Mouse (Mus musculus) lung, postnatal 25 days (tissue): ENCODE measurements around the gene Cdh23.

Experiments used
- DNase-seq: peaks from one replicate; pipeline ENCODE4 v3.0.0; 2022; ENCODE audit warnings: low spot score

Cdh23 gene

DNA sequence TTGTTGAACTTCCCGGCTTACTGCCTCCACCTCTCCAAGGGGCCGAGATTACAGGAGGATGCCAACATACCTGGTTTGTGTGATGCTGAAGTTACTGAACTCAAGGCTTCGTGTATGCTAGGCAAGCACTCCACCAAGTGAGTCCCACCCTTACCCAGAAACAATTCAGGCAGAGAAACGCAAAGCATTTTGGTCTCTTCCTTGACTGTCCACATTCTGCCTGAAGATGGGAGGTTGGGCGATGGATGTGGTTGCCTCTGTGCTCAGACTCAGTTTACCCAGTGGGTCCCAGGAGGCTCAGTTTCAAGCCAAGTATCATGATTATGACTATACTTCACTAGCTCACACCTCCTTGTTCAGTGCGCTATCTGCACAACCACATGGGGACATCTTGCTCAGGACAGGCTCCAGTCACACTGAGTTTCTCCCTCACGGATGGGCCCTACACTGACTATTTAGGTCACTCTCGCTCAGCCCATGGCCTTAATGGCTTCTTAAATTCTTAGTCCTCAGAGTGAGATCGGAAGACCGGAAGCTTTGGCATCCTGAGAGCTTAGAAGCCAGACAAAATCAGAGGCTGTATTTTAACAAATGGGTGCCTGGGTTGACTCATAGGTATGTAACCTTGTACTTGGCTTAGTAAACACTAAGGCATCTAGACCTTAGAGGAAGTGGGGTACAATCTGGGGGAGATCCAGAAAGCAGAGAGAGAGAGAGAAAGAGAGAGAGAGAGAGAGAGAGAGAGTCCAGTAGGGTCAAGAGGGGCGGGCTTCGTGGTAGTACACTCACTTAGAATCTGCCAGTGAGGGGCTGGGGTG lies 118.2 kb downstream of the Cdh23 start:
- no peak for DNase-seq

DNA sequence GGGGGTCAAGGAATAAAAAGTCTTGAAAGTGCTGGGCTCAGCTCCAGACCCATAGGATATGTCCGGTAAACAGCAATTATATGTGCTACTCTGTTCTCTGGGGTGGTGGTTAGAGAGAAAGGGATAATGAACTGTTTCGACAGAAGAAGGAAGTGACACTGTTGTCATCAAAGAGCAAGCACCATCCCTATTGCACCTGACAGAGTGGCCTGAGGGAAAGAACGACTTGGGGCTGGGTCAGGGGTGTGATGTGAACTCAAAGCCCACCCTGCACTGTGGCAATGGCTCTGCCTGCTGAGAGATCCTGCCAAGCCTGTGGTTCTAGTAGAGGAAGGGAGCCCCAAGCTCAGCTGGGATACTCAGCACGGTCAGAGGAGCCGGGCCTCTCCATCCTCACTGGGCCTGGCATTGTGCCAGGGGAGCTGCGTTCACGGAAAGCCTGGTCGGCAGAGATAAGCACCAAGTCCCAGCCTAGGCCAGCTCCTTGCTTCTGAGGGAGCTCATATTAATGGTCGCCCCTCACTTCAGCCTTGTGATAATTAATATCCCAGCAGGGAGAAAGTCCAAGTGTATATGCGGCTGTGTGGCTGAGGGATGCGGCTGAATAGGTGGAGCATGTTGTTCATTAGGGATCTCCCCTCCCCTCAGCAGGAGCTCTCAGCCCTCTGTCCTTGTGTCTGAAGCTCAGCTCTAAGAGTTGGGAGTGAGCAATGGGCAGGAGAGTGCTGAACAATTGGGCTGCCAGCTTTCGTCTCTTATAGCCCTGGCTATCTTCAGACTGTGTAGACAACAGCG lies 119.0 kb downstream of the Cdh23 start:
- DNase-seq, result peak; percentile 70

DNA sequence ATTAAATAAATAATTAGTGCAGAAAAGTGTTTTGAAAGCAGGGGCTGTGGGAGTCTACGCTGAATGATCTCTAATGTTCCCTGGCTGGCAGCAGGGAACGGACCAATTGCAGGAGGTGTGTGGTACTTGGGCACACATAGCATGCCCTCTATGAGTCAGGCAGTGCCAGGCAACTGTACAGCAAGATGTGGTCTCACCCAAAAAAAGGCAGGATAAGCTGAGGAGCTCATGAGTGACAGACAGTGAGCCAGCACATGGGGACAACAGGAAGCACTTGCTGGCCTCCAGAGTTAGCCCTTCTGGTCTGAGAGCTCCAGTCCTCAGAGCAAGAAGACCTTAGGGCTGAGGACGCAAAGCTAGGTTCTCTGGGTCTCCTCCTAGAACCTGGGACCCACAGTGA lies 121.4 kb downstream of the Cdh23 start:
- no peak for DNase-seq

DNA sequence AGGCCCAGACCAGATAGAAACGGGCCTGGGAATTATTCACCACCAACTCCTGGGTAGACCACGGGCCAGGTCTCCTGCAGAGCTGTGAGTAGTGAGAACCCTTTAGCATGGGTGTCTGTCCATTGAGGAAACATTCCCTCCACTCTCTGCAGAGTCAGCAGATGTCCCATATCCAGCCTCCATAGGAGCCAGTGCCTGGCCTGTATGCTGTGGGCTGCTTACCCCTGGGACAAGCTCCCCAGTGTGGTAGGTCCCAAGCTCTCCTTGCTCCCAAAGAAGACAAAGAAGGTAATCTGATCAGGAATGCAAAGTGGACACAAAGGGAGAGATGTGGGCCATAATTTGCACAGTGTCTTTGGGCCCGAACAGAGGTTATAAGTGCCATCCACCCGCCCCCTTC lies 124.8 kb downstream of the Cdh23 start:
- no peak for DNase-seq

DNA sequence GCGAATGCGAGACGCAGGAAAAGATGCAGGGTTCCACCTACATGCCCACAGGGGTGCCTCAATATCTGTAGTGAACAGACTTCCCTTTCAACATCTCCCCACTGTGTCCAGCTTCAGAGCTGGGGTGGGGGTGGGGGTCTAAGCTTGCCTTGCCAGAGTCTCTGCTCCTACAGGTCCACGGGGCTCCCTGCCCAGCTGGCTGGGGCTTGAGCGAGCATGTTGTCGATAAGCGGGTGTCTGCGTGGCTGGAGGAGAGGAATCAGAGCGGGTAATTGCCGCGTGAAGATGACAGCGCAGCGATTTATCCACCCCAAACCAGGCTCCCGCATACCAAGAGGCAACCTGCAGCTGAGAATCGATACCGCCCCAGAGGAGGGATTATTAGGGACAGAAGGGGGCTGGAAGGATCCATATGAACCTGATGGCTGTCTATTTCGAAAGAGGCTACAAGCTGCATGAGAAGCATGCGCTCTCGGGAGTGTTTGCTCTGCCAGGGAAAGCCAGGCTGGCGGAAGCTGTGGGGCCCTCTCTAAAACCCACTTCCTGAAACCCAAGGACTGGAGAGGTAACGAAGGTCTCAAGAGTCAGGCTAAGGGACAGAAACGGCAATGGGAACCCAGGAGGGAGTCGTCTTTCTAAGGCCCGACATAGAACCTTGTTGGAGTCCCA lies 129.8 kb downstream of the Cdh23 start:
- no peak for DNase-seq

DNA sequence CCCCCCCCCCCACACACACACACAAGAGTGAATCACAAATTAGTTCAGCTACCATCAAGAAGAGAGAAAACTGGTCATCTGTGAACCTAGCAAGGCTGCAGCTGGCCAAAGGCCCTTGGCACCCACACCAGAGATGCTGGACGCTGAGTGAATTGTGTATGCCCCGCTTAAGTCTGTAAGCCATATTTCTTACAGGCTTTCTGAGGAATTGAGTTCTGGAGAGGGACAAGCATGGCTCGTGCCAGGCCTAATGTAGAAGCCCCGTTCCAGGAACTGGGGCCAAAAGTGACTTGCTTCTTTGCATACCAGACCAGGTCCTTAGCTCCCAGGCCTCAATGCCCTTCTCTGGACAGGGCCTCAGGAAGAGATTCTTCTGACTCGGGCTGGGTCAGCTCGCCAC lies 132.2 kb downstream of the Cdh23 start:
- no peak for DNase-seq

DNA sequence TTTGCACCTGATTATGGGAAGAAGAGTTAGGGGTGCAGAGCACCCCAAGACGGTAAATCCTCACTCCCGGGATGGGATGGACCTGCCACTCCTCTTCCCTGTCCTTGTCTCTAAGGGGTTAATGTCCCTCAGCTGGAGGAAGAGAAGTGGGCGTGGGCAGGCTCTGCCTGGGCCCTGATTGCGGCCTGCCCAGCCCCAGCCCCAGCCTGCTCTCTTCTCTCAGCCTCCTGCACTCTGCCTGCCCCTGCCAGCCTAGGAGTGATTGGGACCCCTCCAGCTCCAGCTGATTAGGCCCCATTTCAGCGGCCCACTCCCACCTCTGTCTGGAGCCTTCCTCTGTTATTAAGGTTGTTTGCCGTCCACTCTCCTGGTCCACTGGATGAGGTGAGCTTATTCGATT lies 133.3 kb downstream of the Cdh23 start:
- DNase-seq, result no peak

DNA sequence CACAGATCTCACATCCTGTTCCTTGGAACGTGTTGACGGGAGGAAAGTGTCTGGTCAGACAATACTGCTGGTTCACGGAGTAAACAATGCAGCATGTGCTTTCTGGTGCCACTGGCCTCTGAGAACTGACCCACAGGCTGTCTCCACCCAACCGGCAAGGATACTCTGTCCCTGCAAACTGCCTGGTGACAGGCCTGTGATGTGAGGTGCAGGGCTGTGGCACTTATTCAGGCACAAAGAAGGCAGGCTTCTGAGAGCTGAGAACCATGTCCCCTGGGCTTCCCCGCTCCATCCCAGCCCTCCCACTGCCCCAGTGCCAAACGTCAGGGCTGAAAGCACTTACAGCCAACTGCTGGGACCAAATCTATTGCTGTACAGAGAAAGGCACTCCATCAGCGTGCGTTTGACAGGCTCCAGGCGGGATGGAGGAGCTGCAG lies 137.8 kb downstream of the Cdh23 start:
- DNase-seq, result peak; percentile 54

DNA sequence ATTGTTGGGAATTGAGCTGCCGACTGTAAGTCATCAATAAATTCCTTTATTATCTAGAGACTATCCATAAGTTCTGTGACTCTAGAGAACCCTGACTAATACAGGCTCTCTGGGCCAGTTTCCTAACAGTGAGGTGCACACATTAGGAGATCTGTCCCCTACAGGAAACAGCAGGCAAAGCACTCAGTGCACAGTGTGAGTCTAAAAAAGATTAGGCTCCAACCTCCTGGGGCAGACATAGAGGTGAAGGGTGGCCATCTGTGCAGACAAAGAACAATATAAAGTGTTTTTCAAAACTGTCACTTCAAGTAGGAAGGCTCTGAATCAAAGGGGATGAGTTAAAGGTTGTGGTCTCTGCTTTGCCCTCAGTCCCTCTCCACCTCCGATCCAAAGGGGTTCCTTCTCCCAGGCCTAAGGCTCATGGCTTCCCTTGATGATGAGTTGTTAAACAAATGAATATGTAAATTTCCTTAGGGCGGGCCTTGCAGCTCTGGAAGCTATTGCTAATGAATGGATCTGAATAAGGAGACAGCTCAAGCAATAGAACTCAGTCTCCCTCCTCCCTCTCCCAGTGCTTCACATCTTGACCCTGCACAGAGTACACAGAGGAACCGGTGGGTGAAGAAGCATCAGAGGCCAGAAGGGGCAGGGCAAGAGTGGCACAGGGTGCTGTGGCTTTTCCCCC lies 143.2 kb downstream of the Cdh23 start:
- no peak for DNase-seq

DNA sequence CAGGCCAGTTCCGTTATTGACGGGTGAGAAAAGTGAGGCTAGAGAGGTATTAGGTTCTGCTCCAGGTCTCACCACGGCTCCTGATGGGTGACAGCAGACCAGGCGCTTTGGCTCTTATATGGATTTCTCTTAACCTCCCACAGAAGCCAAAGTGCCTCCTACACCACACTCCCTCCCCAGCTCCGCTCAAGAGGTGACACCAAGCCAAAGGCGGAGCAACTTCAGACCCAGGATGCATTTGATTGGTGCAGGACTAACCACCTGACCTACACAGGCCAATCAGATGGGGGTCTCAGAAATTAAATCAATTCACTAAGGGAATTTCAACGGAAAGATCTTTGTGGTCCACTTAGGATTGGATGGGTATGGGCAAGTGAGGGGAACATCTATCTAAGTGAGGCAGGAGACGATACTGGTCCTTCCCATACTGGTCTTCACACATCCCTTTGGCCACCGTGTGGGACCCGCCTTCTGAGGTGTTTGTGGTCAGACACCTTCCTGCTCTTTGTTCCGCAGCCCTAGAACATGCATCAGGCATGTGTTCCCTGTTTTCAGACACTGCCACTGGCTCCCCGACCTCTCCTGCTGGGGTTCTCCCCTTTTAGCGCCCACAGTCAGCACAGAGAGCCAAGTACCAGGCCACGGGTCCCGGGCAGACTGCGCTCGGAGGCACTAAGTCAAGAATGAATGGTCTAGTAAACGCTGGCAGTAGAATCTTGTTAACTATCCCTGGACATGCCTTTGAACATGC lies 157.0 kb downstream of the Cdh23 start:
- DNase-seq, result no peak

DNA sequence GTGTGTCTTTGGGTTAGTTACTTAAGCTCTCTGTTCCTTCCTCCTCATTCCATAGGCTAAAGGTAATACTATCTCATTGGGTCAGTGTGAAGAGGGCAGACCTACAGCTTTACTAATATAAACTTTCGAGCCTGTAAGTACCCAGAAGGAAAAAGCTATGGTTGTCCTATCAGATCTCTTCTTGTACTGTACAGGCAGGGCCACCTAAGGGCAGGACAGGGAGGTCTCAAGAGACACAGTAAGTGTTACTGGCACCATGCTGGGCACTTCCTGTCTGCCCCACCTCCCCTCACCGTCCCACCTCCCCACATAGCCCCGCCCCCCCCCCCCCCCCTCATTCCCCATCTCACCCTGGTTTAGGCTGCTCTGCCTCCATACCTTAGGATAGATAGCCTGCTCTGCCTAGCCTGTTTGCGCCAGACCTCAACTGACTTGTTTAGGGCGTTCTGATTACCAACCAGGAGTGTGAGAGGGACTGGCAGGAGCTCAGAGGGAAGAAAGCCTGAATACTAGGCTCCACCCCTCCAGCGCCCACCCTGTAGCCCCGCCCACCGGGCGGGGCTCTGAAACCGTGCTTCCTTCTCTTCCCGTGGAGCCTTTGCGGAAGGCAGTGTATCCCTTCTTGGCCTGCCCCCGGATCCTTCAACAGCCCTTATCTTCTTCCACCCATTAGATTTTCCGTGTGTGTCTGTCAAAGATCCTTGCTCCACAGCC lies 160.0 kb downstream of the Cdh23 start:
- peak; percentile 3 for DNase-seq

DNA sequence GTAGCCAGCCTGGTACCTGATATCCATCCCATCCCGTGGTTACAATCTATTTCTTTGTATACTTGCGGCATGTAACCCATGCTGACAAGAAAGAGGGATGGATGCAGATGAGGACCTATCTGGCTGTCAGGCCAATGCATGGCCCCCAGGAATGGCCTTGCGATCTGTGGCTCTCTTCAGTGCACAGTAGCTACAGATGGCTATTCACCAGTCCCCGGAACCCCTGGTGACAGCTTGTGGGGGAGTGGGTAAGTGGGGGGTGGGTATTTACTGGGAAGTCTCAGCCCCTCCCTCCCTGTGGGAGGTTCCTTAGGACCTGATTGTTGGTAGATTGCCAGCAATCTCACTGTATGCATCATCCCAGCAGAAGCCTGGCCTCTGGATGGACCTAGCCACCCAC lies 163.8 kb downstream of the Cdh23 start:
- DNase-seq, result no peak

DNA sequence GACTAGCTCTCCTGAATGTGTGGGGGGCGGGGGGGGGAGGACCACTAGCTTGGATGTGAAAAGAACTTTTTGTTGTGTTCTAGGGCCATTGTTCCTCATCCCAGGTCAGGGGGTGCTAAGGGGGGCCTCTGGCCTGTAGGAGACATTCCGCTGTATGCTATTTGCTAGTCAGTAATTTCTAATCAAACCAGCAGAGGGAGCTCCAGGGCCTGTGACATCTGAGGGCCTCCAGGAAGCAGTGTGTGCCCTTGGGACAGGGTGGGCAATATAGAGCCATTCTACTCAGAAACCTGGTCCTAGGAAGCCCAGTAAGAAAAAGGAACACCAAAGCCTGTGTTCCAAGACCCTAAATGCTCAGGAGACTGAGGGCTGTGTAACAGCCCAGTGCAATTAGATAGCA lies 164.9 kb downstream of the Cdh23 start:
- peak; percentile 47 for DNase-seq

DNA sequence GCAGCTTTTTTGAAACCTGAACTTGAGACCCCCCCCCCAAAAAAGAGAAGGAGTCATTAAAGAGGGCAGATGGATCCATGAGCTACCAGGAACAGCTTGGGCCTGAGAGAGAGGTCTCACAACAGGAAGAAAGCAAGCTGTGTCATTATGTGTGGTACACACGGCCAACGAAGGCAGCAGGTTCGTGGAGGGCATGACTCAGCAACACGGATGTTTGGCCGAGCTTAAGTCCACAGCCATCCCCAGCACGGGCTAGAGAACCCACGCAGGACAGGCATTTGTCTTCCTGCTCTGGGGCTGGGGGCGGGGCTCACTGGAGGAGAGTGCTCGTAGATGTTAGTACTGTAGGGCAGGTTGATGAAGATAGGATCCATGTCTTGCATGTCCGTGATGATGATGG lies 165.7 kb downstream of the Cdh23 start:
- DNase-seq, result no peak

DNA sequence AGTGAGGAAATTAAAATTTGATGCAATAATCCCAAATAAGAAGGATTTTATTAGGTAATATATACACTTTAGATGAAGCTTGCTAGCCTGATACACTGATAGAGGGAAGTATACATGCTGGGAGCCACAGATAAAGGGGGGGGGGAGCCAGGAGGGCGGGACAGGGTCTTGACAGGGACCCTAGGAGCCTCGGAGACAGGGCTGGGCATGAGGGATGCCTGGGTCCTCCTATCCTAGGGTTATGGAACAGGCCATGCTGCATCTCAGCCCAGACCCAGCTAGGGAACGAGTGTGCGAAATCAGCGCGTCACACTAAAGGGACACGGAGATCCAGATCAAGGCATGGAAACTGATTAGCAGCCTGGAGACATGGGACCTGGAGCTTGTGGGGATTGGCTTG lies 168.3 kb downstream of the Cdh23 start:
- no peak for DNase-seq

DNA sequence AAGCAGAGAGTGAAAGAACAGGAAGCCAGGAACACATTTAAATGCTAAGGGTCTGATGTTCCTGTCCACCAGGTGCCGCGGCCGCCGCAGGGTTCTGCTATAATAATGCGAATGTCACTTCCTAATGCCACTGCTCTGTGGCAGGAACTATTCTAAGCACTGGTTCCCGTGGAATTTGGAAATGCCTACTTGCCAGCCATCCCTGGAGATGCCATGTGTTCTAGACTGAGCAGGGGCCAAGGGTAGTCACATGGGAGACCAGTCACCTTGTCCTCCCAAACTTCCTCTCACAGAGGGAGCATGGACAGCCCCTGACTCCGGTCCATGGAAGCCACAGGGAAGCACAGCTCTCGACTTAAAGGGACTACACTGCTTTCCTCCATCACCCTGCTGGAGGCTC lies 171.2 kb downstream of the Cdh23 start:
- DNase-seq, result no peak

DNA sequence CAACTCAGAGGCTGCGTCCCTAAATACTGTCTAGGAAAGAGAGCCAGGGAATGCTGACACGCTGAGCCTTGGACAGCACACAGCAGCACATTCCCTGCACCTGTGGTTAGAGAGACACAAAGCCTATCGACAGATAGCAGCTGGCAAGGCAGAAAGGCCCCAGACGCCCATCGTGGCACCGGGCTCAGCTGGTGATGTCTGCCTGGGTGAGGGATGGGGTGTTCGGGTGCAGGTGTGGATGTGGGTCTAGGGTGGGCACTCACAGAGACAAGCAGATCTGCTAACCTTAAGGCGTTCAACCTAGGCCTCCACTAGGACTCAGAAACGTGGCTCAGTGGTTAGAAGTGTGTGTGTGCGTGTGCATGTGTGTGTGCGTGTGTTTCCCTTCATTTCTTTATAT lies 180.0 kb downstream of the Cdh23 start:
- DNase-seq, result no peak

DNA sequence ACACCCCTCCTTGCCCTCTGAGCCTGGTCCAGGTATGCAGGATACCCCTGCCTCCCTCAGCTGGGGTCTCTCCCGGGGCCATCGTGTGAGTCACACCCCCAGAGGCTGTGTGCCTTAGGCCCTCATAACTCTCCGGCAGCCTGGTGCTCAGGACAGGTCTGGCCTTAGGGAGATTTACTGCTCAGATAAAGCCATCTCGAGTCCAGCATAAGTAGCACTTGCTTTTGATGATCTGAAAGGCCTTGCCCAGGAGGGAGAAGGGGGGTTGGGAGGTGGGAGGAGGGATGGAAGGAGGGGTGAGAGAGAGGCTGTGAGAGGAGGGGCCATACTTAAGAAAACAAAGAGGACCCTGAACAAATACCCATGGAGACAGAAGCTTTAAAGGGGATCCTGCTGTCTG lies 197.8 kb downstream of the Cdh23 start:
- DNase-seq, result no peak

DNA sequence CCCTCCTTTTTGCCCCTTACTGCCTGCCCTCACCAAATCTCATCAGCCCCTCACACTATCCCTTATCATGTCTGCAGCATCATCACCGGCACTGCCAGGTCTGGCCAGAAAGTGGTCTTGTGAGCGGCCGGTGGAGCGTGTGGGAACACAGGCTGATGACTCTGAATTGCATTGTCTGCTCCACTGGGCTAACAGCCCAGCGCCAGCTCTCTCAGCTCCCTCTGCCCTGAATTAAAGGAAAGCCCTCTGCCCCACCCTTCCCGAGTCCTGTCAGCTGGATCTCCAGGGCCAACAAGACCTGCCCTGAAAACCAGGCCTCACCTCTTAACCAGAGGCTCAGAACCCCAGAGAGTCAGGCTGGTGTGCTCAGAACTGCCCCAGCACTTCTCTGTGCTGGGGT lies 201.2 kb downstream of the Cdh23 start:
- DNase-seq, result no peak

DNA sequence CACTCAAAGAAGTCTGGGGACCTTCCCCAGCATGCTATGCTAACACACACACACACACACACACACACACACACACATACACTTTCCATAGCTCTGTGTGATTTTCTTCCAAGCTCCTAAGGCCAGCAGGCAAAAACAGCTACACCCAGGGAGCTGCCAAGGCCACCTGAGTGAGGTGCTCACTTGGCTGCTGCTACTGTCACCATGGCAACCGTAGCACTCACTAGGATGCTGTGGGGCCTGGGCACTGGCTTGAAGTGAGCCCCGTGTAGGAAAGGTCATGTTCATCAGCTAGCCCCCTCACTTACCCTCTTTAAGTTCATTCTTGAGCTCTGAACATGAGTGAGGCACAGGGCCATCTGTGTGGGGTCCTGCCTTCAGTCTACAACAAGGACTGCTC lies 204.8 kb downstream of the Cdh23 start:
- no peak for DNase-seq

DNA sequence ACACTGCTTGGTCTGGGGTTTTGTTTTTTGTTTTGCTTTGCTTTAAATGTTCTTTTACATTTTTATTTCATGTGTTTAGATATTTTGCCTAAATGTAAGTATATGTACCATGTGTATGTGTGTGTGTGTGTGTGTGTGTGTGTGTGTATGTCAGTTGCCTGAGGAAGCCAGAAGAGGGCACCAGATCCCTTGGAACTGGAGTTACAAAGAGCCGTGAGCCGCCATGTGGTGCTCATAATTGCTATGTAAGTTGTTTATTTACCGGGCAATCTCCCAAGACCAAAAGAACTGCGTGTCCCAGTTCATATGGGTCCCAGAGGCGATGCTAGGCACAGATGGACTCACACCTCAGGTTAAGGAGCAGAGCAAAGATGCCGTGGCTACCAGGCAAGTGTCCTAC lies 214.9 kb downstream of the Cdh23 start:
- DNase-seq, result no peak
